Mouse (Mus musculus) macrophage (primary cell): ENCODE data around the gene Actr10. TPM values are rescaled to one million over a fixed set of nuclear protein-coding genes. Genes with fewer than 3 reads are reported as not detected.

Source experiments
- H3K27ac ChIP-seq: fragments of 350-480 bp; formaldehyde crosslinking; 2 replicates; pipeline ENCODE4 v1.9.0; 2021
- H3K36me3 ChIP-seq: fragments of 350-480 bp; formaldehyde crosslinking; 2 replicates; pipeline ENCODE4 v1.9.0; 2021; ENCODE audit errors: inconsistent target
- H3K4me3 ChIP-seq: fragments of 350-480 bp; formaldehyde crosslinking; 2 replicates; pipeline ENCODE4 v1.9.0; 2021; ENCODE audit errors: inconsistent target
- H3K79me2 ChIP-seq: fragments of 350-480 bp; formaldehyde crosslinking; 2 replicates; pipeline ENCODE4 v1.9.0; 2021; ENCODE audit errors: inconsistent target
- WGBS: methylation state at CpG from one replicate; pipeline ENCODE4 v1.1.7; 2026; ENCODE audit warnings: inconsistent platforms; ENCODE audit not compliant: missing documents; 5-methylcytosine and 5-hydroxymethylcytosine counted together
- polyA plus RNA-seq: library from polyadenylated mRNA; stranded (reverse); fragments of 250-400 nt; gene quantifications from 3 replicates; pipeline ENCODE4 v1.2.4, GENCODE M21; 2018; ENCODE audit warnings: inconsistent platforms

Gene Actr10
- polyA plus RNA-seq, 1 experiment from 2014 or later, result 26.4 TPM

DNA sequence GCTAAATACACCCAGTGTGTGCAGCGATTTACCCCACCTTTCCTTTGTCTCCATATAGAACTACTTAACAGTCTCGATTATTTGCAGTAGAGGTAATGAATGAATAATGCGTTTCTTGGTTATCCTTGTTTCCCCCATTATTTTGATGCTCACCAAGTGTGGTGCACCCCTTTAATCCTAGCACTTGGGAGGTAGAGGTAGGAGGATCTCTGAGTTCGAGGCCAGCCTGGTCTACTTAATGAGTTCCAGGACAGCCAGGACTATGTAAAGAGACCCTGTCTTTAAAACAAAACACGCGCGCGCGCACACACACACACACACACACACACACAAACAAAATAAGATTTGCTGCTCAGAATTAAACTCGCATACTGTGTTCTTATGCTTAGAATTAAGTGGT is 37.7 kb downstream of the Actr10 start:
- Histone ChIP-seq H3K79me2 (peaks cover 55% of the 10 kb centered on the region), H3K27ac (peak overlapping the region; percentile 71), H3K4me3 (peak overlapping the region; percentile 89), H3K36me3 (peaks cover 15% of the 10 kb centered on the region)
- 16% methylated on average over 10 of the region's 10 CpGs for WGBS

DNA sequence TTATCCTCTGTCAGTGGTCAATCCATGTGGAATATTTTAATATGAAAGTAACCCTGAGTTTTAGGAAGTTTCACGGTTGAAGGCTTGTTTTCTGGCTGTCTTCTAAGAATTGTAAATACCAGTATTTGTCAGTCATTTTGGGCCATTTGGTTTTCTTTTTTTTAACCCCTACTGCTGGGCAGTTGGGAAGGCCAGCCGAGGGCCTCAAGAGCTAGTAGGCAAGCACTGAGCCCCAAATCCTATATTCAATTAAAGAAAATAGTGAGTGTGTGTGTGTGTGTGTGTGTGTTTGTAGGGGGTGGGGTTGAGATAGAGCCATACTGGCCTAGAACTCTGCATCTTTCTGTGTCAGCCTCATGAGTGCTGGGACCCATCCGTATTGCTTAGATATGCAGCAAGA is 38.2 kb downstream of the Actr10 start:
- Histone ChIP-seq H3K27ac (peak overlapping the region; percentile 71; the same call in 1 of the 2 replicates), H3K79me2 (peaks cover 60% of the 10 kb centered on the region), H3K36me3 (peaks cover 20% of the 10 kb centered on the region), H3K4me3 (peak overlapping the region; percentile 89)
- 42% methylated on average over 3 of the region's 3 CpGs for WGBS

DNA sequence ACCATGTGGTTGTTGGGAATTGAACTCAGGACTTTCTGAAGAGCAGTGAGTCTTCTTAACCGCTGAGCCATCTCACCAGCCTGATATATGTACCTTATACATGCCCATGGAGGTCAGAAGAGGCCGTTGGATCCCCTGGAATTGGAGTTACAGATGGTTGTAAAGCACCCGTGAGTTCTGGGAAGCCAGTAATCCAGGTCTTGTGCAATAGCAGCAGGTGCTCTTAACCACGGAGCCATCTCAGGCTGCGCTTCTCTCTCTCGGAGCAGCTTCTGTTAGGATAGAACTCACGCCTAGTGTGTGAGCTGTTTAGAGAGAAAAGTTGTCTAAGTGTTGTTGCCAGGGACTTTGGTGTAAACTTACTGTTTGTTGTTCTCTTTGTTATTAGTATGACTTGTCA is 40.7 kb downstream of the Actr10 start:
- Histone ChIP-seq H3K79me2 (peaks cover 84% of the 10 kb centered on the region), H3K4me3 (no peak overlapping the region), H3K27ac (no peak overlapping the region), H3K36me3 (peaks cover 40% of the 10 kb centered on the region)
- WGBS, result 45% methylated on average over 6 of the region's 7 CpGs

- H3K36me3 ChIP-seq, result peaks cover 88% of the 10 kb centered on the region
- 95% methylated on average over 7 of the region's 7 CpGs for WGBS
- H3K4me3 ChIP-seq, result no peak overlapping the region
- no peak overlapping the region for H3K27ac ChIP-seq
- H3K79me2 ChIP-seq, result peaks cover 82% of the 10 kb centered on the region
Measured at GRCm38 (mm10) chr12:70984855-70985550, 47.3 kb downstream of the Actr10 start.

- no peak overlapping the region for H3K27ac ChIP-seq
- H3K4me3 ChIP-seq, result no peak overlapping the region
- H3K79me2 ChIP-seq, result peaks cover 38% of the 10 kb centered on the region
- 98% methylated on average over 4 of the region's 5 CpGs for WGBS
- peaks cover 29% of the 10 kb centered on the region; the same call in 1 of the 2 replicates for H3K36me3 ChIP-seq
Measured at GRCm38 (mm10) chr12:70997225-70997624, 59.6 kb downstream of the Actr10 start.

DNA sequence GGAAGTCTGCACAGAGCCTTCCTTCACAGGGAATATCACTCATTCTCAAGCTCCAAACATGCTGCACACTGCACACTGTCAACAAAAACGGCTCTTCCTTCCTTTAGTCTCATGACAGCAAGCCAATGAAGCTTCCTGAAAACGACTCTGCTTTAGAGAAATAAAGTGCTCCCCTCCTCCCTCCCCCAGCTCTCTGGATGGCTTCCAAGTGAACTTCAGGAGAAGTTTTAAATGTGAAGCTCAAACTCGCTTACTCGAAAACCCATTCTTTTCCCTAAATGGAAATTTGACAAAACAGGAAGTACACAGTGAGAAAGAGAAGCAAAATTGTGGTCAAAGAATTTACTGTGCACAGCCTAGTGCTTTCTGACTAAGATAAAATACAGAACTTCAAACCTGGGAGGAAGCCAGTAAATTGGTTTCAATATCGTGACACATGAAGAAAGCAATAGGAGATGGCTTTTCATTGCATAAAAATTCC is 61.8 kb downstream of the Actr10 start:
- peaks cover 17% of the 10 kb centered on the region; the same call in 1 of the 2 replicates for H3K36me3 ChIP-seq
- H3K27ac ChIP-seq, result peak overlapping the region; percentile 86
- WGBS, result 0% methylated on average over 5 of the region's 5 CpGs
- peaks cover 32% of the 10 kb centered on the region for H3K79me2 ChIP-seq
- H3K4me3 ChIP-seq, result no peak overlapping the region; the same call in 1 of the 2 replicates

- H3K36me3 ChIP-seq, result peaks cover 19% of the 10 kb centered on the region
- no peak overlapping the region for H3K4me3 ChIP-seq
- H3K27ac ChIP-seq, result peak overlapping the region; percentile 86
- WGBS, result 33% methylated on average over 1 of the region's 1 CpGs
- H3K79me2 ChIP-seq, result peaks cover 26% of the 10 kb centered on the region
Measured at GRCm38 (mm10) chr12:71000344-71000743, 62.7 kb downstream of the Actr10 start.

- 82% methylated on average over 6 of the region's 6 CpGs for WGBS
- Histone ChIP-seq H3K79me2 (peaks cover 27% of the 10 kb centered on the region), H3K27ac (peak overlapping the region; percentile 86; the same call in 1 of the 2 replicates), H3K4me3 (no peak overlapping the region), H3K36me3 (peaks cover 26% of the 10 kb centered on the region)
Measured at GRCm38 (mm10) chr12:71001456-71001855, 63.8 kb downstream of the Actr10 start.

DNA sequence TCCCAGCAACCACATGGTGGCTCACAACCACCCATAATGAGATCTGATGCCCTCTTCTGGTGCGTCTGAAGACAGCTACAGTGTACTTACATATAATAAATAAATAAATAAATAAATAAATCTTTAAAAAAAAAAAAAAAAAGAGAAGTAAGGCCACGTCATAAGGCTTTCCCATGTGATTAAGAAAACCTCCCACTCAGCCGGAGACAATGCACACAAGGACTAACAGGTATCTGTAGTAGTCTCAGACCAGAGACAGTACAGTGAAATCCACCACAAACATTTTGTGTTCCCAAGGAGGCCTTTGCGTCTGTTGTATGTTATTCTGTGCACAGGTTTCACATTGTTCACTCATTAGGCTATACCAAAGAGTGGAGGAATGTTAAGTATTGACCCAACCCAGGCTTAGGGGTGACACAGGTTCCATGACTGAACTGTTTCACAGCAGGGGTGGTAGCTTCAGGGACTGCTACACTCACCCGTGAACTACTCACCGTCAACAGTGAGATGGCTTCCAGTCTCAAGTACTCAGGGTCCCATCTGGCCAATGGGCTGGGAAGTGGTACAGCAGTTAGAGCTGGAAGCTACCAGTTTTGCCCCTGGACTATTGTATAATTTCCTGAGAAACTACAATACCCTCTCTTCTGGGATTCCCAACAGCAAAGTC is 66.2 kb downstream of the Actr10 start:
- no peak overlapping the region for H3K4me3 ChIP-seq
- peak overlapping the region; percentile 2; the same call in 1 of the 2 replicates for H3K27ac ChIP-seq
- 73% methylated on average over 5 of the region's 6 CpGs for WGBS
- H3K36me3 ChIP-seq, result peaks cover 24% of the 10 kb centered on the region
- peaks cover 34% of the 10 kb centered on the region for H3K79me2 ChIP-seq

GRCm38 (mm10) chr12:71006141-71006540 is 68.5 kb downstream of the Actr10 start:
- Histone ChIP-seq H3K79me2 (peaks cover 57% of the 10 kb centered on the region), H3K27ac (peak overlapping the region; percentile 14), H3K4me3 (no peak overlapping the region), H3K36me3 (peaks cover 39% of the 10 kb centered on the region)
- 37% methylated on average over 6 of the region's 6 CpGs for WGBS

DNA sequence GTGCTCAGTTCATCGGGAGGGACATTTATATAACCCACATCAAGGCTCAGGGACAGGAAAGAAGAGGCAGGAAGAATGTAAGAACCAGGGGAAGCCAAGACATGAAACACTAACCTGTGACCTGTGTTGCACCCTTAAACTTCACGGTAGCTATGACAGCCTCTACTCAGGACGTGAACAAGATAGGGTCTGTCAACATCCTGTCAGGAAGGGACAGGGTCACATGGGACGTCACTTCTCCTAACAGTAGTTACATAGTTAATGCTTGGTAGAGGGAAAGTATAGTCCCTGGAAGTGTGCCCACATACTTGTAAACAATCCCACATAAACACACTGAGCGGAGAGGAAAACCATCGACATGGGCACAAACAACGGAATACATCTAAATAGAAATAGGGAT is 69.2 kb downstream of the Actr10 start:
- peak overlapping the region; percentile 14 for H3K27ac ChIP-seq
- 48% methylated on average over 7 of the region's 7 CpGs for WGBS

GRCm38 (mm10) chr12:71009769-71010168 is 72.1 kb downstream of the Actr10 start:
- 77% methylated on average over 4 of the region's 4 CpGs for WGBS
- Histone ChIP-seq H3K36me3 (peaks cover 41% of the 10 kb centered on the region), H3K4me3 (no peak overlapping the region), H3K27ac (no peak overlapping the region), H3K79me2 (peaks cover 93% of the 10 kb centered on the region)

More for the DNA sequence above, 69.2 kb downstream of the Actr10 start:
- Histone ChIP-seq H3K79me2 (peaks cover 64% of the 10 kb centered on the region), H3K36me3 (peaks cover 44% of the 10 kb centered on the region), H3K4me3 (no peak overlapping the region)
